Mouse (Mus musculus): ENCODE data around the gene Gm13277.
"Not testable (repeated sequence)": the region's sequence is repeated elsewhere in the genome, so short reads cannot be mapped to it uniquely, and the experiment has no call there.

Gm13277 gene

DNA sequence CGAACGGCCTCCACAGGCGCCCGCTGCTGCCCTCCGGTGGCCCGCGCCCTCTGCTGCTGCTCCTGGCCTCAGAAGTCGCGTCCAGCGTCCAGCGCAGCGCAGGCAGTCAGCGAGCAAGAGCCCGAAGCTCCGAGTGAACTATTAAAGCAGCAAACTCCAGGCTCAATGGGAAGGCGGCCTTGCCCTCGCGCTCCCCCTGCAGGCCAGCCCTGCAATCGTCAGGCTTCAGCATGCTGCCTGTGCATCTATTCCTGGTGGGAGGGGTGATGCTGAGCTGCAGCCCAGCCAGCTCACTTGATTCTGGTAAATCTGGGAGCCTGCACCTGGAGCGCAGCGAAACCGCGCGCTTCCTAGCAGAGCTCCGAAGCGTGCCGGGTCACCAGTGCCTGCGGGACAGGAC is at the start of gene Gm13277:
Gene Gm13277 (plus strand): TSS at position 231 of the 400 bp plus-strand sequence.
- POLR2A ChIA-PET, CTCF ChIA-PET: not testable (repeated sequence)

GRCm38 (mm10) chr4:88739036-88739435 is 49.4 kb upstream of the Gm13277 start:
- ChIA-PET CTCF (interaction anchor here in 3 of 4 experiments (0.5 to 1.0 kb wide), 4 partner anchors 18 to 785 kb away, joined by 3 to 4 read pairs (median 3); no protein-coding TSS in a partner anchor), POLR2A (interaction anchor here in 1 of 4 experiments (0.9 kb wide), 1 partner anchor 16 kb away, joined by 3 read pairs; no protein-coding TSS in a partner anchor)

- ChIA-PET POLR2A (no interaction called here), CTCF (no interaction called here)
These were observed 47.0 kb upstream of the Gm13277 start for GRCm38 (mm10) chr4:88741426-88741825.

DNA sequence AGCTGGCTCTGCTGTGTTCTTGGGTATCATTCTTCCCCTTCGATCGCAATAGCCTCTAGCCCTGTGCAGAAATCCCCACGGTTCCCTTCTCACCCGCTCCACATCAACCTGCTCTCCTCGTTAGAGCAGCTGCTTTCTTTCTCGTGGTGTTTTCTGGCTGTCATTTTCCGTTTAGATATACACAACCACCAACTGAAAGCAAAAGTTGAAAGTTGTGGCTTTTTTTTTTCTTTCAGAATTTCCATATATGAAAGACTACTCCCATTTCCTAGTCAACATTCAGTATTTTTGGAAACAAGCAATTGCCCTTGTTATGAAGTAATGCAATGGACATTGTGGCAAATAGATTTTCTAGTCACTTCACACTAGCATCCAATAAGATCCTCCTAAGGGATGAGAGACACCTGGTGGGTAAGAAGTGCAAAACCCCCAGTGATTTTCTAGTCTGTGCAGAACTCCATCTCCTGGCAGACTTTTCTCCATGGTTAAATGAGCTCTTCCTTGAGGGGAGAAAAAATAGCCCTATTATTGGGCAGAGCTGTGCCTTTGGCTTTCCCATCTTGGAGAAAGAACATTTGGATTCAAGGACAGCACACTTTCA is 45.6 kb upstream of the Gm13277 start:
- ChIA-PET CTCF (interaction anchor here in 3 of 4 experiments (0.9 to 2.1 kb wide), 5 partner anchors 20 to 124 kb away, joined by 3 to 9 read pairs (median 4); partner anchors contain the start of gene Klhl9 (in 1 of the 3)), POLR2A (no interaction called here)

- ChIA-PET CTCF (interaction anchor here in 3 of 4 experiments (0.9 to 2.1 kb wide), 6 partner anchors 10 to 123 kb away, joined by 3 to 9 read pairs (median 4); partner anchors contain the start of gene Gm13271 (in 1 of the 3)), POLR2A (interaction anchor here in 1 of 4 experiments (1.1 to 1.7 kb wide), 2 partner anchors 10 to 22 kb away, joined by 3 to 8 read pairs; partner anchors contain the start of gene Klhl9)
These were observed 44.2 kb upstream of the Gm13277 start for GRCm38 (mm10) chr4:88744207-88744606.

DNA sequence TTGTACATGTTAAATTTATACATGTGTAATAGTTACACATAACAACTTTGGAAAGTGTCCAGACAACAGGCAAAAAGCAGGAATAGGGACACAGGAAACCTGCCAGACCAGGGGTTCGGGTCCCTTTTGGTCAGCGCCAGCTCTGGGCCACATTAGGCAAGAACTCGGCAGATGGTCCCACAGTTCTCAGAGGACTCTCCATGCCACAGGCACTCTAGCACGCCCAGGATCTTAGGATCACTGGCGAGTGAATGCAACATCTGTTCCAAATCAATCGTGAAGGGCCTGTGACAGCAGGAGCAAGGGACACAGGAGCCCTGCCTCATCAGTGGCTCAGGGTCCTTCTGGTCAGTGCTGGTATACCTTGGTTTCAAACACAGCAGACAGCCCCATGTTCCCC is 38.5 kb upstream of the Gm13277 start:
- CTCF ChIA-PET: no interaction called here
- POLR2A ChIA-PET: no interaction called here

DNA sequence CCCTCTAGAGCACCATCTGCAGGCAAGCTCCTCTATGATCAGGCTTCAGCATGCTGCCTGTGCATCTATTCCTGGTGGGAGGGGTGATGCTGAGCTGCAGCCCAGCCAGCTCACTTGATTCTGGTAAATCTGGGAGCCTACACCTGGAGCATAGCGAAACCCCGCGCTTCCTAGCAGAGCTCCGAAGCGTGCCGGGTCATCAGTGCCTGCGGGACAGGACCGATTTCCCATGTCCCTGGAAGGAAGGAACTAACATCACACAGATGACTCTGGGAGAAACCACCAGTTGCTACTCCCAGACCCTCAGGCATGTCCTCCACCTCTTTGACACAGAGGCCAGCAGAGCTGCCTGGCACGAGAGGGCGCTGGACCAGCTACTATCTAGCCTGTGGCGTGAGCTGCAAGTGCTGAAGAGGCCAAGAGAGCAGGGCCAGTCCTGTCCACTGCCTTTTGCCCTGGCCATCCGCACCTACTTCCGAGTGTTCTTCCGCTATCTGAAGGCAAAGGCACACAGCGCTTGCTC is 33.6 kb upstream of the Gm13277 start, which contains the start of gene Gm13271:
Gene Gm13271 (plus strand): TSS at position 51 of the 523 bp plus-strand sequence.
- ChIA-PET CTCF (interaction anchor here in 1 of 4 experiments (0.9 kb wide), 1 partner anchor 11 kb away, joined by 4 read pairs; no protein-coding TSS in a partner anchor), POLR2A (interaction anchor here in 1 of 4 experiments (1.1 to 1.2 kb wide), 2 partner anchors 10 to 183 kb away, joined by 3 read pairs; no protein-coding TSS in a partner anchor)

DNA sequence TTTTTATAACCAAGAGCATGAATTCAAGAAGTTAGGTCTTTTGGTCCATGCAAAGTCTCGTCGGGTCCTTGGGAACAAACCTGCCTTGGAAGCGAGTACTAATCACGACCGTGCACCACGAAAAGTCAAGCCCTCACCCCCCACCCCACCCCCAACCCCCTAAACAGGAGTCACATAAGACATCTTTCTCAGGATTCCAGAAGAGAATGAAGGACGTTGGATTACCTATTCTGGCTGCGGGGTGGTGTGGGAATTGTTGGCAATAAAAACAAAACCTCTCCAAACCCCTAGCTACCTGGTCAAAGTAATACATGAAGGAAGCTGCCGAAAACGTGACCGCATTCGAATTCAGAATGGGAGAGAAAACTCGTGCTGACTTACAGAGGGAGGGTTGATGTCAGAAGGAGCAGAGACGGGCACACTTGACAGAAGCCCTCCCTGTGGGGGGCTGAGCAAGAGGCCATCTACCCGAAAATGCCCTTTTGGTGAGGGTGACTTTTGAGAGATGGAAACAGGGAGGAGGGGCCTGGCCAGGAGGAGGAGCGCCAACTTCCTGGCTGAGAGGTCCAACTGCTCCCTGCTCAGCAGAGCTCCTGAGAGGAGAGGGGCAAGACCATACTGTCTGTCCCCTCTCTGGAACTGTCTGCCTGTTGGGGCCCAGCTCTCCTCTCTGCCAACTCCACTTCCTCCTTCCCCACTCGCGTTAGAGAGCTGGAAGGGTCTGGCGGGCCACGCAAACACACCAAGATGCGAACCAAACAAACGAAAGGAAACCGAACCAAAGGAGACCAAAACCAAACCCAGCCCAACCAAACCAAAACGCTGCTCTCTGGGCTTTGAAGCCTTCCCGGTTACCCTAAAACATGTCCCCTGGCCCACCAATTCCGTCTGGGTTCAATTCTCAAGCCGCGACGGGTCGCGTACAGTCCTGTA is 31.6 kb upstream of the Gm13277 start:
- CTCF ChIA-PET: interaction anchor here in 2 of 4 experiments (0.6 to 1.4 kb wide), 6 partner anchors 22 to 550 kb away, joined by 3 to 5 read pairs (median 3); no protein-coding TSS in a partner anchor

DNA sequence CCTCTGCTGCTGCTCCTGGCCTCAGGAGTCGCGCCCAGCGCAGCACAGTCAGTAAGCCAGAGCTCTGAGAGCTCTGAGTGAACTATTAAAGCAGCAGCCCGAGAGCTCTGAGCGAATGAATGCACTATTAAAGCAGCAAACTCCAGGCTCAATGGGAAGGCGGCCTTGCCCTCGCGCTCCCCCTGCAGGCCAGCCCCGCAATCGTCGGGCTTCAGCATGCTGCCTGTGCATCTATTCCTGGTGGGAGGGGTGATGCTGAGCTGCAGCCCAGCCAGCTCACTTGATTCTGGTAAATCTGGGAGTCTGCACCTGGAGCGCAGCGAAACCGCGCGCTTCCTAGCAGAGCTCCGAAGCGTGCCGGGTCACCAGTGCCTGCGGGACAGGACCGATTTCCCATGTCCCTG is 30.8 kb upstream of the Gm13277 start:
- CTCF ChIA-PET: interaction anchor here in 2 of 4 experiments (0.6 to 1.4 kb wide), 7 partner anchors 23 to 549 kb away, joined by 3 to 5 read pairs (median 3); no protein-coding TSS in a partner anchor
- POLR2A ChIA-PET: not testable (repeated sequence)

More for the DNA sequence above, 31.6 kb upstream of the Gm13277 start:
- POLR2A ChIA-PET: interaction anchor here in 2 of 4 experiments (0.7 kb wide), 2 partner anchors 375 to 388 kb away, joined by 3 to 5 read pairs; no protein-coding TSS in a partner anchor

DNA sequence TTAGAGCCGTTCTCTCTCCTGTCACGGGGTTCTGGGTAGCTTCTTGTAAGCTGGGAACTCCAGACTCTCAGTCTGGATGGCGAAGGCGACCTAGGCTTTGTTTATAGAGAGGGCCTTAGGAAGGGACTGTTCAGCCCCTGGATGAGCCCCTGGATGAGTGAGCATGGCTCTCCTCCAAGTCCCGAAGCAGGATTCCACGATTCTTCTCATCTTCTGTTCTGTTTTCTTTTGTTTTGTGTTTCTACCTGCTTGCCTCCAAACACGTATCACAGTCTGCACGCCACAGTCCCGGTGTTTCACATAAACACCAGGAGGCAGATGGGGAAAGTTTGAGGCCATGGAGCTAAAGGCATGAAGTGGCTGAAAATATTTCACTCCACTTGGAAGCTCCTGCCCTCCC is 29.7 kb upstream of the Gm13277 start:
- CTCF ChIA-PET, POLR2A ChIA-PET: not testable (repeated sequence)

DNA sequence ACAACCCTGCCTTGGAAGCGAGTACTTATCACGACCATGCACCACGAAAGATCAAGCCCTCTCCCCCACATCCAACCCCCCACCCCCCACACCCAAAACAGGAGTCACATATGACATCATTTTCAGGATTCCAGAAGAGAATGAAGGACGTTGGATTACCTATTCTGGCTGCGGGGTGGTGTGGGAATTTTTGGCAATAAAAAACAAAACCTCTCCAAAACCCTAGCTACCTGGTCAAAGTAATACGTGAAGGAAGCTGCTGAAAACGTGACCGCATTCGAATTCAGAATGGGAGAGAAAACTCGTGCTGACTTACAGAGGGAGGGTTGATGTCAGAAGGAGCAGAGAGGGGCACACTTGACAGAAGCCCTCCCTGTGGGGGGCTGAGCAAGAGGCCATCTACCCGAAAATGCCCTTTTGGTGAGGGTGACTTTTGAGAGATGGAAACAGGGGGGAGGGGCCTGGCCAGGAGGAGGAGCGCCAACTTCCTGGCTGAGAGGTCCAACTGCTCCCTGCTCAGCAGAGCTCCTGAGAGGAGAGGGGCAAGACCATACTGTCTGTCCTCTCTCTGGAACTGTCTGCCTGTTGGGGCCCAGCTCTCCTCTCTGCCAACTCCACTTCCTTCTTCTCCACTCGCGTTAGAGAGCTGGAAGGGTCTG is 28.7 kb upstream of the Gm13277 start, which contains the start of gene Gm13283:
Gene Gm13283 (plus strand): TSS at position 510 of the 659 bp plus-strand sequence.
- CTCF ChIA-PET: not testable (repeated sequence)

DNA sequence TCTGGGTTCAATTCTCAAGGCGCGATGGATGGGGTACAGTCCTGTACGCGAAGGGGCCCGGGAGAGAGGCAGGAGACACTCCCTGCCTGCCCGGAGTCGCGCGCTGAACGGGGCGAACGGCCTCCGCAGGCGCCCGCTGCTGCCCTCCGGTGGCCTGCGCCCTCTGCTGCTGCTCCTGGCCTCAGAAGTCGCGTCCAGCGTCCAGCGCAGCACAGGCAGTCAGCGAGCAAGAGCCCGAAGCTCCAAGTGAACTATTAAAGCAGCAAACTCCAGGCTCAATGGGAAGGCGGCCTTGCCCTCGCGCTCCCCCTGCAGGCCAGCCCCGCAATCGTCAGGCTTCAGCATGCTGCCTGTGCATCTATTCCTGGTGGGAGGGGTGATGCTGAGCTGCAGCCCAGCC is 28.0 kb upstream of the Gm13277 start:
- CTCF ChIA-PET, POLR2A ChIA-PET: not testable (repeated sequence)

More for the DNA sequence above, 28.7 kb upstream of the Gm13277 start, which contains the start of gene Gm13283:
- POLR2A ChIA-PET: interaction anchor here in 1 of 4 experiments (0.6 kb wide), 1 partner anchor 36 kb away, joined by 3 read pairs; no protein-coding TSS in a partner anchor

GRCm38 (mm10) chr4:88761776-88762175 is 26.7 kb upstream of the Gm13277 start:
- POLR2A ChIA-PET: not testable (repeated sequence)

DNA sequence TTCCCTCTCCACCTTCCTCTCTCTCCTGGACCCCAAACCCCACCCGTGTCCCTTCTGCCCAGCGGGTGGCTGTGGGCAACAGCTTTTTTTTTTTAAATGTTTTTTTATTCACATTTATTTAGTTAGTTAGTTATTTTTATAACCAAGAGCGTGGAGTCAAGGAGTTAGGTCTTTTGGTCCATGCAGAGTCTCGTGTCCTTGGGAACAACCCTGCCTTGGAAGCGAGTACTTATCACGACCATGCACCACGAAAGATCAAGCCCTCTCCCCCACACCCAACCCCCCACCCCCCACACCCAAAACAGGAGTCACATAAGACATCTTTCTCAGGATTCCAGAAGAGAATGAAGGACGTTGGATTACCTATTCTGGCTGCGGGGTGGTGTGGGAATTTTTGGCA is 26.1 kb upstream of the Gm13277 start:
- POLR2A ChIA-PET: not testable (repeated sequence)

More at GRCm38 (mm10) chr4:88761776-88762175, 26.7 kb upstream of the Gm13277 start:
- CTCF ChIA-PET: interaction anchor here in 1 of 4 experiments (1.1 kb wide), 1 partner anchor 23 kb away, joined by 3 read pairs; no protein-coding TSS in a partner anchor

DNA sequence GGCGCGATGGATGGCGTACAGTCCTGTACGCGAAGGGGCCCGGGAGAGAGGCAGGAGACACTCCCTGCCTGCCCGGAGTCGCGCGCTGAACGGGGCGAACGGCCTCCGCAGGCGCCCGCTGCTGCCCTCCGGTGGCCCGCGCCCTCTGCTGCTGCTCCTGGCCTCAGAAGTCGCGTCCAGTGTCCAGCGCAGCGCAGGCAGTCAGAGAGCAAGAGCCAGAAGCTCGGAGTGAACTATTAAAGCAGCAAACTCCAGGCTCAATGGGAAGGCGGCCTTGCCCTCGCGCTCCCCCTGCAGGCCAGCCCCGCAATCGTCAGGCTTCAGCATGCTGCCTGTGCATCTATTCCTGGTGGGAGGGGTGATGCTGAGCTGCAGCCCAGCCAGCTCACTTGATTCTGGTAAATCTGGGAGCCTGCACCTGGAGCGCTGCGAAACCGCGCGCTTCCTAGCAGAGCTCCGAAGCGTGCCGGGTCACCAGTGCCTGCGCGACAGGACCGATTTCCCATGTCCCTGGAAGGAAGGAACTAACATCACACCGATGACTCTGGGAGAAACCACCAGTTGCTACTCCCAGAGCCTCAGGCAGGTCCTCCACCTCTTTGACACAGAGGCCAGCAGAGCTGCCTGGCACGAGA is 24.9 kb upstream of the Gm13277 start:
- CTCF ChIA-PET: interaction anchor here in 1 of 4 experiments (1.2 kb wide), 1 partner anchor 67 kb away, joined by 3 read pairs; no protein-coding TSS in a partner anchor
- POLR2A ChIA-PET: not testable (repeated sequence)

More for the DNA sequence above, 26.1 kb upstream of the Gm13277 start:
- CTCF ChIA-PET: interaction anchor here in 1 of 4 experiments (0.7 to 1.1 kb wide), 2 partner anchors 11 to 24 kb away, joined by 3 to 4 read pairs; no protein-coding TSS in a partner anchor

DNA sequence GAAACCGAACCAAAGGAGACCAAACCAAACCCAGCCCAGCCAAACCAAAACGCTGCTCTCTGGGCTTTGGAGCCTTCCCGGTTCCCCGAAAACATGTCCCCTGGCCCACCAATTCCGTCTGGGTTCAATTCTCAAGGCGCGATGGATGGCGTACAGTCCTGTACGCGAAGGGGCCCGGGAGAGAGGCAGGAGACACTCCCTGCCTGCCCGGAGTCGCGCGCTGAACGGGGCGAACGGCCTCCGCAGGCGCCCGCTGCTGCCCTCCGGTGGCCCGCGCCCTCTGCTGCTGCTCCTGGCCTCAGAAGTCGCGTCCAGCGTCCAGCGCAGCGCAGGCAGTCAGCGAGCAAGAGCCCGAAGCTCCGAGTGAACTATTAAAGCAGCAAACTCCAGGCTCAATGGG is 14.9 kb upstream of the Gm13277 start, which contains the start of gene Gm13290:
Gene Gm13290 (plus strand): TSS at position 301 of the 400 bp plus-strand sequence.
- CTCF ChIA-PET, POLR2A ChIA-PET: not testable (repeated sequence)

- POLR2A ChIA-PET, CTCF ChIA-PET: not testable (repeated sequence)
These were observed 11.8 kb upstream of the Gm13277 start, which contains the start of gene Gm13289 for GRCm38 (mm10) chr4:88776622-88777021. Gene Gm13289, plus strand, starts transcription at chr4:88776922.

DNA sequence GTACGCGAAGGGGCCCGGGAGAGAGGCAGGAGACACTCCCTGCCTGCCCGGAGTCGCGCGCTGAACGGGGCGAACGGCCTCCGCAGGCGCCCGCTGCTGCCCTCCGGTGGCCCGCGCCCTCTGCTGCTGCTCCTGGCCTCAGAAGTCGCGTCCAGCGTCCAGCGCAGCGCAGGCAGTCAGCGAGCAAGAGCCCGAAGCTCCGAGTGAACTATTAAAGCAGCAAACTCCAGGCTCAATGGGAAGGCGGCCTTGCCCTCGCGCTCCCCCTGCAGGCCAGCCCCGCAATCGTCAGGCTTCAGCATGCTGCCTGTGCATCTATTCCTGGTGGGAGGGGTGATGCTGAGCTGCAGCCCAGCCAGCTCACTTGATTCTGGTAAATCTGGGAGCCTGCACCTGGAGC is 8.9 kb upstream of the Gm13277 start, which contains the start of gene Gm13272:
Gene Gm13272 (plus strand): TSS at position 301 of the 400 bp plus-strand sequence.
- POLR2A ChIA-PET, CTCF ChIA-PET: not testable (repeated sequence)
